Mouse (Mus musculus) heart, embryonic 11.5 days (tissue): ENCODE results near the gene Plekha6. TPM values are rescaled to one million over a fixed set of nuclear protein-coding genes. Genes with fewer than 3 reads are reported as not detected.

Experiments
- ATAC-seq: fragments of 200-750 bp; cut with Nextera tagmentation; replicated peaks from 2 replicates; pipeline ENCODE4 v1.8.0; 2017; ENCODE audit warnings: moderate library complexity; ENCODE audit not compliant: insufficient number of reproducible peaks, low FRiP score, low TSS enrichment
- H3K27ac ChIP-seq: fragments of 300-500 bp; sonication (generic); 2 replicates; pipeline ENCODE4 v1.5.1; 2014; ENCODE audit warnings: mild to moderate bottlenecking, low read depth, low read length
- H3K27me3 ChIP-seq: fragments of 300-500 bp; sonication (generic); 2 replicates; pipeline ENCODE4 v1.6.1; 2014; ENCODE audit warnings: mild to moderate bottlenecking, low read length, mixed read lengths; ENCODE audit not compliant: control insufficient read depth, insufficient read depth
- H3K36me3 ChIP-seq: fragments of 300-500 bp; sonication (generic); 2 replicates; pipeline ENCODE4 v1.6.1; 2014; ENCODE audit warnings: mild to moderate bottlenecking, low read length, moderate library complexity, mixed read lengths; ENCODE audit not compliant: control insufficient read depth, insufficient read depth
- H3K4me1 ChIP-seq: fragments of 300-500 bp; sonication (generic); 2 replicates; pipeline ENCODE4 v1.6.1; 2014; ENCODE audit warnings: low read length; ENCODE audit not compliant: control insufficient read depth, insufficient read depth
- H3K4me2 ChIP-seq: fragments of 300-500 bp; sonication (generic); 2 replicates; pipeline ENCODE4 v1.6.1; 2014; ENCODE audit warnings: mild to moderate bottlenecking, moderate library complexity
- H3K4me3 ChIP-seq: fragments of 300-500 bp; sonication (generic); 2 replicates; pipeline ENCODE4 v1.5.1; 2014; ENCODE audit warnings: low read depth, low read length
- H3K9ac ChIP-seq: fragments of 300-500 bp; sonication (generic); 2 replicates; pipeline ENCODE4 v1.6.1; 2014; ENCODE audit warnings: mild to moderate bottlenecking, low read depth, low read length, moderate library complexity
- H3K9me3 ChIP-seq: fragments of 300-500 bp; sonication (generic); replicated peaks from 2 replicates; pipeline ENCODE4 v1.6.1; 2016; ENCODE audit warnings: low read length; ENCODE audit not compliant: control insufficient read depth
- WGBS: fragments of 180-500 bp; shearing (Covaris S2); extraction: QIAGEN DNeasy Blood & Tissue Kit; methylation state at CpG from one replicate; pipeline ENCODE4 v1.1.7; 2014; ENCODE audit not compliant: insufficient replicate concordance; 5-methylcytosine and 5-hydroxymethylcytosine counted together
- polyA plus RNA-seq: library from polyadenylated mRNA; unstranded; fragments of >200 nt; fragmentation: Nextera tagmentation; extraction: Ambion mirVana; gene quantifications from 2 replicates; pipeline ENCODE4 v1.2.1, GENCODE M21; 2014

Gene Plekha6
- polyA plus RNA-seq, 1 experiment from 2014 or later = 13.6 TPM

- 86% methylated on average over 6 of the region's 6 CpGs for WGBS
- H3K4me1 ChIP-seq = peaks cover 8% of the 10 kb centered on the region
- no peaks in the 10 kb centered on the region for H3K9me3 ChIP-seq
- H3K4me2 ChIP-seq = no peak overlapping the region
- no peaks in the 10 kb centered on the region for H3K36me3 ChIP-seq
- no peak overlapping the region for H3K27ac ChIP-seq
- H3K27me3 ChIP-seq = no peaks in the 10 kb centered on the region
- no peak overlapping the region for H3K9ac ChIP-seq
- no peak for ATAC-seq
- H3K4me3 ChIP-seq = no peak overlapping the region
These were observed 33.3 kb downstream of the Plekha6 start for GRCm38 (mm10) chr1:133197266-133197665.

GRCm38 (mm10) chr1:133199706-133200105, 35.7 kb downstream of the Plekha6 start:
- Histone ChIP-seq H3K4me1 (peaks cover 18% of the 10 kb centered on the region), H3K27ac (no peak overlapping the region), H3K27me3 (no peaks in the 10 kb centered on the region), H3K9ac (peak overlapping the region; percentile 16; the same call in 1 of the 2 replicates), H3K4me2 (no peak overlapping the region), H3K4me3 (no peak overlapping the region), H3K36me3 (no peaks in the 10 kb centered on the region), H3K9me3 (no peaks in the 10 kb centered on the region)
- no peak for ATAC-seq
- 59% methylated on average over 7 of the region's 7 CpGs for WGBS

DNA sequence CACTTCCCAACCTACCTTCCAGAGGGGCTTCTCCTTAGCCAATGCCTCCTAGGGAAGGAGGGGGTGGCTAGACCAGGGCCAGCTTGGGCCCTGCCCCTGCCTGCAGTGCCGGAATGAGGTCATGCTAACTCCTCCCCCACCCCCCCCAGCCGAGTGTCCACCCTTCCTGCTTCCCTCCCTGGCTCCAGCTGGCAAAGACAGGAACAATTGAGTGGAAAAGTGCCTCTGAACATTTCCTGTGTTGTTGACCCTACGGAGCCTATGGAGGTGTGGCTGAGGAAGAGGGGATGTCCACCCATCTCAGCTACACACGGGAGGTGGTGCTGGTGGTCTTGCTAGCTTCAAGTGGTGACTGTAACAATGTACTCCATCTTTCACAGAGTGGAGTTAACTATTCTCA, 37.5 kb downstream of the Plekha6 start:
- Histone ChIP-seq H3K36me3 (no peaks in the 10 kb centered on the region), H3K27ac (0 out of 2 replicates have a peak overlapping the region, but pooled peaks have one; percentile 29)
- 28% methylated on average over 4 of the region's 4 CpGs for WGBS

GRCm38 (mm10) chr1:133203701-133204100, 39.7 kb downstream of the Plekha6 start:
- no peak for ATAC-seq
- Histone ChIP-seq H3K9ac (no peak overlapping the region), H3K4me1 (peaks cover 18% of the 10 kb centered on the region), H3K9me3 (no peaks in the 10 kb centered on the region), H3K4me3 (no peak overlapping the region), H3K27ac (no peak overlapping the region), H3K36me3 (no peaks in the 10 kb centered on the region), H3K4me2 (no peak overlapping the region), H3K27me3 (no peaks in the 10 kb centered on the region)
- 54% methylated on average over 2 of the region's 2 CpGs for whole genome bisulfite sequencing

More for the DNA sequence above, 37.5 kb downstream of the Plekha6 start:
- H3K4me1 ChIP-seq = peaks cover 18% of the 10 kb centered on the region
- H3K27me3 ChIP-seq = no peaks in the 10 kb centered on the region
- H3K9ac ChIP-seq = no peak overlapping the region; the same call in 1 of the 2 replicates
- no peak overlapping the region for H3K4me2 ChIP-seq
- peak; percentile 47; the same call in 1 of the 2 replicates for ATAC-seq
- no peak overlapping the region for H3K4me3 ChIP-seq
- H3K9me3 ChIP-seq = no peaks in the 10 kb centered on the region

DNA sequence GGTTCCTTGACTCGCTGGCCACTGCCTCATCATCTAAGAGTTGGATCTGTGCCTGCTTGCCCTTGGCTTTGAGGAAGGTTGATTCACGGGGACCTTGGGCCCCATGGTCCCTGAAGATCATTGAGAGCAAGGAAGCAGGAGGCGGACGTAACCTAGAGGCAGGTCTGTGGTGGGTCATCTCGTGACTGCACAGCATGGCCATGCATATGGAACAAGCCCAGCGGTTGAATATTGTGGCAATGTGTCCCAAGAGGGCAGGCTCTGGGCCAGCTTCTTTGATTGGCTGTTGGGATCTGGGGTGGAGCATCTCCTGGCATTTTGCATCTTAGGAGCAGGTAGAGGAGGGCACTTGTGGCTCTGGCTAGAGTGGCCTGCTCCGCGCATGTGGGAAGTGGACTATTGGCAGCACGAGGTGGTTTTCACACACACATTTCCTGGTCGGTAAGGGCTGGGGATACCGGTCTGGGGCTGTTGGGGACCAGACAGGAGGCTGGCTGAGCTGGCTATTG, 40.4 kb downstream of the Plekha6 start:
- 56% methylated on average over 11 of the region's 11 CpGs for WGBS

DNA sequence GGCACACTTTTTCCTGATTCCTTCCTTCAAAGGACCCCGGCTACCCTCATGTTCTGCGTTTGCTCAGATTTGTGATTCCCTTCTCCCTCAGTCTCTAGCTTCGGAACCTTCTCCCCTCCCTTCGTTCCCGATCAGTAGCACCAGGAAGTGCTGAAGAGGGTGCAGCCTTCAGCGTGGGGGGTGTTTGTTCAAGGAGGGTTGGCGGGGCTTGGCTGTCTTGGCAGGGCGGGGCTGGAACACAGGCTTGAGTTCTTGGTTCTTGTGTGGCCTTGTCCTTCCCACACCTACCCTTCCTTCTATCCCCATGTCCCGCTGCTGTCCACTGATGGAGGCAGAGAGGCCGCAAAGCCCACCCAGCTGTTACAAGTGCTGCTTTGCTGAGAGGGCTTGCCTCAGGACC, 41.0 kb downstream of the Plekha6 start:
- H3K4me3 ChIP-seq = no peak overlapping the region
- 58% methylated on average over 10 of the region's 10 CpGs for WGBS
- ATAC-seq = no peak

More for the DNA sequence above, 40.4 kb downstream of the Plekha6 start:
- H3K36me3 ChIP-seq = no peaks in the 10 kb centered on the region
- H3K4me3 ChIP-seq = no peak overlapping the region
- no peak overlapping the region for H3K9ac ChIP-seq
- no peak for ATAC-seq
- H3K4me2 ChIP-seq = no peak overlapping the region
- H3K27me3 ChIP-seq = no peaks in the 10 kb centered on the region
- no peak overlapping the region for H3K27ac ChIP-seq
- H3K9me3 ChIP-seq = no peaks in the 10 kb centered on the region
- peaks cover 18% of the 10 kb centered on the region for H3K4me1 ChIP-seq

DNA sequence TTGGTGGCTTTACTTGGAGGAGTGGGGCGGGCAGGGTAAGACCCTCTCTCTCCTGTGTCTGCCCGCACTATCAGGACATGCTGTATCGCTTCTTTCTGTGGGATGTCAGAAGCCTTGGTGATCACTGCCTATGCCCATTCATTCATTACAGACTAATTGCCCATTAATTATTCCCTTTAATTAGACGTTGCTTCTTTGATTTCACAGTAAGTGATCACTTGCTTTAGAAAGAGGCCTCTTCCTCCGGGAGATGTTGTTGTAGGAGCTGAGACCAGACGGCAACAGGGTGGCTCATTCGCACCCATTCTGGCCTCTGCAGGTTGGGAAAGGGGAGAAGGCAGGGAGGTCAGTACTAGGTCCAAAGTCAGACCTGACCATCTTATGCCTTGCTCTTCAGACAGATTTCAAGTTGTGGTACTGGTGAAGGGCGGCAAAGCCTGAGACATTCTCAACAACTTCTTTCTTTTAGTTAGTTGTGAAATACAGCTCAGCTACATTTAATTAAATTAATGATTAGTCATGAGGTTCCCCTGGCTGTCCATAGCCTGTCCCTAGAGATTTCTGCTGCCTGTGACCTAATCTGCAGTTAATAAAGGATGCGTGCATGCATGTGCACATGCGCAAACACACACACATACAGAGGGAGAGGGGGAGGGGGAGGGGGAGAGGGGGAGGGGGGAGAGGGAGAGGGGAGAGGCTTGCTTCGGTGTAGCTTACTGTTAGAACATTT, 44.2 kb downstream of the Plekha6 start:
- Histone ChIP-seq H3K4me2 (no peak overlapping the region), H3K27ac (no peak overlapping the region), H3K9me3 (no peaks in the 10 kb centered on the region), H3K36me3 (no peaks in the 10 kb centered on the region), H3K27me3 (no peaks in the 10 kb centered on the region), H3K9ac (no peak overlapping the region), H3K4me1 (peaks cover 24% of the 10 kb centered on the region), H3K4me3 (no peak overlapping the region)
- no peak for ATAC-seq
- 76% methylated on average over 10 of the region's 11 CpGs for WGBS

More for the DNA sequence above, 41.0 kb downstream of the Plekha6 start:
- H3K4me1 ChIP-seq = peaks cover 21% of the 10 kb centered on the region
- no peak overlapping the region for H3K4me2 ChIP-seq
- H3K9ac ChIP-seq = no peak overlapping the region
- H3K36me3 ChIP-seq = no peaks in the 10 kb centered on the region
- no peaks in the 10 kb centered on the region for H3K9me3 ChIP-seq
- no peak overlapping the region for H3K27ac ChIP-seq
- no peaks in the 10 kb centered on the region for H3K27me3 ChIP-seq

- no peak overlapping the region for H3K4me3 ChIP-seq
- 77% methylated on average over 11 of the region's 11 CpGs for WGBS
- no peak overlapping the region for H3K4me2 ChIP-seq
- H3K27ac ChIP-seq = no peak overlapping the region
- ATAC-seq = no peak
- no peaks in the 10 kb centered on the region for H3K27me3 ChIP-seq
- H3K9ac ChIP-seq = no peak overlapping the region
- no peaks in the 10 kb centered on the region for H3K9me3 ChIP-seq
- H3K36me3 ChIP-seq = no peaks in the 10 kb centered on the region
- H3K4me1 ChIP-seq = peaks cover 21% of the 10 kb centered on the region
These were observed 45.0 kb downstream of the Plekha6 start for GRCm38 (mm10) chr1:133209036-133209435.

DNA sequence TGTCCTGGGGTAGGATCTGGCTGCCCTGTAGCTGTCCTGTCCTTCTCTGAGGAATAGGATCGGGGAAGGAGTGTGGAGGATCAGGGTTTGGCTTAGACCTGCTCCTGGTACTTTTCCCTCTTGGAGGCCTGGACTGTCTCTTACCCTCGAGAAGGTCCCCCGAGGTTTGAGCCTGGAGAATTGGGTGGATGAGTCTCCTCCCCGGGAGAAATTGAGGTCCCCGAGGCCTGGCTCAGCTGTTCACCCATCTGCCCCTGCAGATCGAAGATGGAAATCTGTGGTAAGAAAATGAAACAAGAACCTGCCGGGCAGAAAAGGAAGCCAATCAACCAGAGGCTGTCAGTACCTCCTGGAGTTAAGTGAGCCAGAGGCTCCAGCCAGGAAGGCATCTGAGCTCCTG, 45.5 kb downstream of the Plekha6 start:
- no peaks in the 10 kb centered on the region for H3K36me3 ChIP-seq
- no peaks in the 10 kb centered on the region for H3K9me3 ChIP-seq
- 51% methylated on average over 7 of the region's 7 CpGs for WGBS
- no peak overlapping the region for H3K4me2 ChIP-seq
- ATAC-seq = no peak
- peaks cover 20% of the 10 kb centered on the region for H3K4me1 ChIP-seq
- no peak overlapping the region for H3K4me3 ChIP-seq
- H3K27ac ChIP-seq = no peak overlapping the region
- H3K27me3 ChIP-seq = no peaks in the 10 kb centered on the region
- peak overlapping the region; percentile 35; the same call in 1 of the 2 replicates for H3K9ac ChIP-seq
